Mouse (Mus musculus): Measurements from ENCODE around the gene Gm20604. TPM values are rescaled to one million over a fixed set of nuclear protein-coding genes. Genes with fewer than 3 reads are reported as not detected.

The Gm20604 gene
- total RNA-seq, 2 experiments from 2014 or later: 6.5 to 7.1 TPM

GRCm38 (mm10) chr12:102705906-102706640 is 52.4 kb downstream of the Gm20604 start:
- no peak for DNase-seq

- peak; percentile 93 for DNase-seq
Observed at GRCm38 (mm10) chr12:102705216-102705871, 53.1 kb downstream of the Gm20604 start.

GRCm38 (mm10) chr12:102704457-102705198 is 53.8 kb downstream of the Gm20604 start, which contains the start of gene Itpk1:
TSS of gene Itpk1 (minus strand) at chr12:102704930.
- DNase-seq: peak; percentile 58

GRCm38 (mm10) chr12:102703921-102704408 is 54.5 kb downstream of the Gm20604 start:
- DNase-seq: no peak

DNA sequence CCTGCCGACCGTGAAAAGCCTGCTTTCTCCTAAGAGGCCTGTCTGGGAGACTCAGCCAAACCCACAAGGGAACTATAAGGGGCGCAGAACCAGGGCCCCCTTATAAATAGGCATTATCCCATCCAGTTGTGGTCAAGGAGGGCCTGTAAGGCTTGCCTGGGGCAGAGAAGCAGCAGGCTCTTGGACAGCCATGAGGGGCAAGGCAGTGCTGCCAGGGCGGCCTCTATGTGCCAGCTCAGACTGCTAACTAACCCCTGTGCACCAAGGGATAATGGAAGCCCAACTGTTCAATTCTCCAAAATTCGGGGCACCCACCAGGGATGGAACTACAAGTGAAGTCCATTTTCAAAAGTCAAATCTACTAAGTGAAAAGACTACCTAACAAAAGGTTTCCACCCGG is 55.0 kb downstream of the Gm20604 start:
- DNase-seq: no peak

DNA sequence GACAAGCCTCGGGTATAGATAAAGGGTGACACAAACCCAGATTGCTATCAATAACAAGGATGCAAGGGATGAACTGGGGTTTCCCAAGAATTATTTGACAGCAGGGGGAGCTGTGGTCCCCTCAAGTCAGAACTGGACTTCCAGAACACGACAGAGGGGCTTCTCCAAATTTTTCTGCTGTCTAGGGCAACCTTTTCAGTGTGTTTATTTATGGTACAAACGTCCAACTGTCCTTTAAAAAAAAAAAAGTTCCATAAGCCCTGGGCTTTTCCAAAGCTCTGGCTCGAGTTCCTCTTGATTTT is 55.4 kb downstream of the Gm20604 start:
- DNase-seq: peak; percentile 52

- peak; percentile 89 for DNase-seq
Observed at GRCm38 (mm10) chr12:102702356-102703110, 55.9 kb downstream of the Gm20604 start.

- no peak for DNase-seq
Observed at GRCm38 (mm10) chr12:102701691-102702207, 56.7 kb downstream of the Gm20604 start.

- DNase-seq: no peak
Observed at GRCm38 (mm10) chr12:102700453-102700852, 58.0 kb downstream of the Gm20604 start.

- DNase-seq: no peak
Observed at GRCm38 (mm10) chr12:102699156-102699555, 59.3 kb downstream of the Gm20604 start.

DNA sequence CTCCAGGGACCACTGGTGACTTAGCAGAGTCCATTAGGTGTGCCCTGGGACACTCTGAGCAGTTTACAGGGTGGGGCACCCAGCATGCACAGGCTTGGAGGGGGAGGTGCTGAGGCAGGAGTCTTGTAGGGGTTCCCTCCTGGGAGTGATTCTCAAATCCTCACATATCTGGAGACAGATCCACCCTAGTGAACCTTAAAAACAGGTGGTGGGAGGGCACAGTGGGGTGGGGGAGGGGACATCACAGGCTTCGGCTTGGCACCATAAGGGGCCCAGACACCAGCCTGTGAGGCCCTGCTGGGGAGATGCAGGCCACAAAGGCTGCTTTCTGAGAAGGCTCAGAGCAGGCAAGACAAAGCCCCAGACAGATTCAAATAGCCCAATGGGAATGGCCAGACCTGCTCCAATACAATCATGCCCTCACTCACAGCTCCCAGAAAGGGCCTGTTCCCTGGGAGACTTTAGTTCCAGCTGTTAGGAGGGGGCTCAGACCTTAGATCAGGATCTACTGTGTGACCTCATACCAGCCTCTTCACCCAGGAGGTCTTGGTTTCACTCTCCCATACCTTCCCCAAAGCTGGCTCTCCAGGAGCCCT is 60.3 kb downstream of the Gm20604 start:
- DNase-seq: no peak

- DNase-seq: no peak
Observed at GRCm38 (mm10) chr12:102697381-102697780, 61.1 kb downstream of the Gm20604 start.

- DNase-seq: no peak
Observed at GRCm38 (mm10) chr12:102696635-102697354, 61.7 kb downstream of the Gm20604 start.

- no peak for DNase-seq
Observed at GRCm38 (mm10) chr12:102695369-102696239, 62.9 kb downstream of the Gm20604 start.

DNA sequence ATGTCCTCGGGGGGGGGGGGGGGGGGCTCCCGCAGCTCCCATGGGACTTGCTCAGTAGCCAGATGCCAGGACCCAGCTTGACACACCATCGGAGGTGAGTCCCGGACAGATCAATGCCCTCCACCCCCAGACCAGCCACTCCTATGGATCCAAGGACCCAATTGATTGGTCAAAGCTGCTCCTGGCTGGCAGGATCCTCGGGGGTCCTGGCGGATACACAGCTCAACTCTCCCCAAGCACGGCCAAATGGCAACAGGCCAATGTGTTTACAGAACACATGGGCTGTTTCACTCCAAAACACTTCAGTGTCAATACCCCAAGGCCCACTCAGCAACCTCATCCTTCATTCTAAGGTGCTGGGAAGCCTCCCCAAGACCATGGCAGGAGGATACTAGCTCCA is 66.7 kb downstream of the Gm20604 start:
- no peak for DNase-seq

Other genes with a start within 250 kb of the Gm20604 start
- gene Chga, start 203.7 kb downstream of the Gm20604 start, total RNA-seq (2021): under 1 TPM in 1 of 2 experiments, not detected in 1; 0.18 TPM
- 1 to 10 TPM; 7.5 to 7.9 TPM for gene Itpk1, start 53.7 kb downstream of the Gm20604 start, total RNA-seq (2021)
- gene Moap1, start 15.0 kb downstream of the Gm20604 start, total RNA-seq (2021): 10 to 100 TPM in 1 of 2 experiments, 1 to 10 TPM in 1; 8.2 to 11.4 TPM
- 1 to 10 TPM; 5.7 to 6.0 TPM for gene Tmem251, start 14.9 kb downstream of the Gm20604 start, total RNA-seq (2021)
- not detected for gene Gm28051, start 907 bp downstream of the Gm20604 start, total RNA-seq (2021)
- gene Gon7, start 869 bp downstream of the Gm20604 start, total RNA-seq (2021): 10 to 100 TPM; 13.0 to 13.5 TPM
- gene Ubr7, start 705 bp downstream of the Gm20604 start, total RNA-seq (2021): 10 to 100 TPM; 37.3 to 39.1 TPM
- 10 to 100 TPM; 34.6 to 35.0 TPM for gene Btbd7, start 119.8 kb upstream of the Gm20604 start, total RNA-seq (2021)
- gene Cox8c, start 140.6 kb upstream of the Gm20604 start, total RNA-seq (2021): not detected
- under 1 TPM; 0.17 to 0.29 TPM for gene Unc79, start 190.2 kb upstream of the Gm20604 start, total RNA-seq (2021)